Mouse (Mus musculus) kidney, embryonic 14.5 days (tissue): ENCODE data around the gene Epc2. TPM values are rescaled to one million over a fixed set of nuclear protein-coding genes. Genes with fewer than 3 reads are reported as not detected.
"Not testable (repeated sequence)": the region's sequence is repeated elsewhere in the genome, so short reads cannot be mapped to it uniquely, and the experiment has no call there.

Experiments
- ATAC-seq: fragments of 200-750 bp; cut with Nextera tagmentation; 2 replicates; pipeline ENCODE4 v1.8.0; 2017; ENCODE audit warnings: moderate number of reproducible peaks, mild to moderate bottlenecking, moderate TSS enrichment, moderate library complexity; ENCODE audit not compliant: low FRiP score, low TSS enrichment
- H3K27ac ChIP-seq: fragments of 300-500 bp; sonication (generic); 2 replicates; pipeline ENCODE4 v1.5.1; 2014; ENCODE audit warnings: low read depth, mild to moderate bottlenecking, low read length, moderate library complexity, mixed read lengths
- H3K27me3 ChIP-seq: fragments of 300-500 bp; sonication (generic); 2 replicates; pipeline ENCODE4 v1.6.1; 2014; ENCODE audit warnings: mild to moderate bottlenecking, low read length; ENCODE audit not compliant: control insufficient read depth, insufficient read depth
- H3K36me3 ChIP-seq: fragments of 300-500 bp; sonication (generic); 2 replicates; pipeline ENCODE4 v1.6.1; 2014; ENCODE audit warnings: low read length, mixed read lengths; ENCODE audit not compliant: control insufficient read depth, insufficient read depth
- H3K4me1 ChIP-seq: fragments of 300-500 bp; sonication (generic); 2 replicates; pipeline ENCODE4 v1.6.1; 2014; ENCODE audit warnings: low read length, mixed read lengths; ENCODE audit not compliant: control insufficient read depth, insufficient read depth
- H3K4me2 ChIP-seq: fragments of 300-500 bp; sonication (generic); replicated peaks from 2 replicates; pipeline ENCODE4 v1.6.1; 2014; ENCODE audit warnings: low read depth, mild to moderate bottlenecking, low read length
- H3K4me3 ChIP-seq: fragments of 300-500 bp; sonication (generic); 2 replicates; pipeline ENCODE4 v1.5.1; 2014; ENCODE audit warnings: mild to moderate bottlenecking, low read length
- H3K9ac ChIP-seq: fragments of 300-500 bp; sonication (generic); 2 replicates; pipeline ENCODE4 v1.6.1; 2014; ENCODE audit warnings: low read depth, mild to moderate bottlenecking, low read length, moderate library complexity
- H3K9me3 ChIP-seq: fragments of 300-500 bp; sonication (generic); 2 replicates; pipeline ENCODE4 v1.6.1; 2016; ENCODE audit warnings: low read length; ENCODE audit not compliant: control insufficient read depth
- WGBS: fragments of 180-500 bp; shearing (Covaris S2); extraction: QIAGEN DNeasy Blood & Tissue Kit; methylation state at CpG from one replicate; pipeline ENCODE4 v1.1.7; 2014; 5-methylcytosine and 5-hydroxymethylcytosine counted together
- polyA plus RNA-seq: library from polyadenylated mRNA; unstranded; fragments of >200 nt; fragmentation: Nextera tagmentation; extraction: Ambion mirVana; gene quantifications from 2 replicates; pipeline ENCODE4 v1.2.1, GENCODE M21; 2014

Epc2 gene
- polyA plus RNA-seq, 1 experiment from 2014 or later: 12.8 TPM

GRCm38 (mm10) chr2:49505151-49505550 lies 53.9 kb downstream of the Epc2 start:
- H3K9ac ChIP-seq, ATAC-seq, H3K4me3 ChIP-seq, H3K27ac ChIP-seq, H3K36me3 ChIP-seq, H3K4me1 ChIP-seq, H3K27me3 ChIP-seq, H3K4me2 ChIP-seq, H3K9me3 ChIP-seq: not testable (repeated sequence)
- WGBS: 91% methylated on average over 1 of the region's 1 CpGs

GRCm38 (mm10) chr2:49510832-49511231 lies 59.5 kb downstream of the Epc2 start:
- H3K36me3 ChIP-seq: no peaks in the 10 kb centered on the region
- H3K4me1 ChIP-seq: 0 out of 2 replicates have a peak, but pooled peaks cover 6% of the 10 kb centered on the region
- no peak overlapping the region for H3K9ac ChIP-seq
- H3K27ac ChIP-seq: no peak overlapping the region
- H3K4me3 ChIP-seq: no peak overlapping the region
- ATAC-seq: no peak
- 32% methylated on average over 1 of the region's 1 CpGs for WGBS
- no peaks in the 10 kb centered on the region for H3K27me3 ChIP-seq
- H3K9me3 ChIP-seq: no peaks in the 10 kb centered on the region
- H3K4me2 ChIP-seq: no peak overlapping the region

- no peaks in the 10 kb centered on the region for H3K27me3 ChIP-seq
- H3K4me1 ChIP-seq: no peaks in the 10 kb centered on the region
- no peak for ATAC-seq
- no peaks in the 10 kb centered on the region for H3K36me3 ChIP-seq
- no peak overlapping the region for H3K9ac ChIP-seq
- no peak overlapping the region for H3K27ac ChIP-seq
- H3K4me3 ChIP-seq: no peak overlapping the region
- WGBS: 84% methylated on average over 2 of the region's 2 CpGs
- H3K4me2 ChIP-seq: no peak overlapping the region
- no peaks in the 10 kb centered on the region for H3K9me3 ChIP-seq
Measured at GRCm38 (mm10) chr2:49516011-49516410, 64.7 kb downstream of the Epc2 start.

GRCm38 (mm10) chr2:49520409-49520808 lies 69.1 kb downstream of the Epc2 start:
- WGBS: 75% methylated on average over 2 of the region's 2 CpGs
- H3K27me3 ChIP-seq: no peaks in the 10 kb centered on the region
- no peak for ATAC-seq

GRCm38 (mm10) chr2:49520989-49521388 lies 69.7 kb downstream of the Epc2 start:
- ATAC-seq: no peak
- Histone ChIP-seq H3K4me1 (no peaks in the 10 kb centered on the region), H3K9me3 (no peaks in the 10 kb centered on the region), H3K4me3 (no peak overlapping the region), H3K27me3 (no peaks in the 10 kb centered on the region), H3K9ac (no peak overlapping the region), H3K4me2 (no peak overlapping the region), H3K36me3 (peaks cover 3% of the 10 kb centered on the region; the same call in 1 of the 2 replicates), H3K27ac (no peak overlapping the region)
- 81% methylated on average over 1 of the region's 1 CpGs for WGBS

More at GRCm38 (mm10) chr2:49520409-49520808, 69.1 kb downstream of the Epc2 start:
- no peak overlapping the region for H3K27ac ChIP-seq
- H3K4me1 ChIP-seq: no peaks in the 10 kb centered on the region
- H3K36me3 ChIP-seq: peaks cover 3% of the 10 kb centered on the region; the same call in 1 of the 2 replicates
- no peaks in the 10 kb centered on the region for H3K9me3 ChIP-seq
- no peak overlapping the region for H3K9ac ChIP-seq
- H3K4me2 ChIP-seq: no peak overlapping the region
- no peak overlapping the region for H3K4me3 ChIP-seq

- Histone ChIP-seq H3K27me3 (no peaks in the 10 kb centered on the region), H3K9me3 (no peaks in the 10 kb centered on the region), H3K27ac (no peak overlapping the region), H3K36me3 (peaks cover 3% of the 10 kb centered on the region; the same call in 1 of the 2 replicates), H3K4me1 (no peaks in the 10 kb centered on the region), H3K9ac (no peak overlapping the region), H3K4me2 (no peak overlapping the region), H3K4me3 (no peak overlapping the region)
- no peak for ATAC-seq
- 57% methylated on average over 2 of the region's 2 CpGs for WGBS
Measured at GRCm38 (mm10) chr2:49521564-49521963, 70.3 kb downstream of the Epc2 start.

GRCm38 (mm10) chr2:49522578-49522977 lies 71.3 kb downstream of the Epc2 start:
- no peak overlapping the region for H3K27ac ChIP-seq
- no peak overlapping the region for H3K4me2 ChIP-seq
- no peak overlapping the region for H3K9ac ChIP-seq
- H3K27me3 ChIP-seq: no peaks in the 10 kb centered on the region
- H3K9me3 ChIP-seq: no peaks in the 10 kb centered on the region
- 96% methylated on average over 4 of the region's 4 CpGs for WGBS
- no peak for ATAC-seq
- H3K4me1 ChIP-seq: no peaks in the 10 kb centered on the region
- H3K4me3 ChIP-seq: no peak overlapping the region
- H3K36me3 ChIP-seq: peaks cover 3% of the 10 kb centered on the region; the same call in 1 of the 2 replicates

- Histone ChIP-seq H3K9ac (no peak overlapping the region), H3K4me1 (no peaks in the 10 kb centered on the region), H3K4me2 (no peak overlapping the region), H3K36me3 (peaks cover 22% of the 10 kb centered on the region; the same call in 1 of the 2 replicates), H3K27me3 (no peaks in the 10 kb centered on the region), H3K27ac (no peak overlapping the region), H3K9me3 (no peaks in the 10 kb centered on the region), H3K4me3 (no peak overlapping the region)
- WGBS: 88% methylated on average over 6 of the region's 6 CpGs
- ATAC-seq: no peak
Measured at GRCm38 (mm10) chr2:49537147-49537546, 85.9 kb downstream of the Epc2 start.

- Histone ChIP-seq H3K4me2 (no peak overlapping the region), H3K4me1 (no peaks in the 10 kb centered on the region), H3K27me3 (no peaks in the 10 kb centered on the region), H3K36me3 (peaks cover 21% of the 10 kb centered on the region; the same call in 1 of the 2 replicates), H3K4me3 (no peak overlapping the region), H3K9ac (no peak overlapping the region), H3K27ac (no peak overlapping the region), H3K9me3 (no peaks in the 10 kb centered on the region)
- WGBS: 71% methylated on average over 2 of the region's 2 CpGs
- no peak for ATAC-seq
Measured at GRCm38 (mm10) chr2:49538056-49538455, 86.8 kb downstream of the Epc2 start.
